Mouse (Mus musculus) heart, embryonic 16.5 days (tissue): ENCODE measurements around the gene Fuz. TPM values are rescaled to one million over a fixed set of nuclear protein-coding genes. Genes with fewer than 3 reads are reported as not detected.

Source experiments
- ATAC-seq: fragments of 200-750 bp; cut with Nextera tagmentation; replicated peaks from 2 replicates; pipeline ENCODE4 v1.8.0; 2017; ENCODE audit warnings: moderate number of reproducible peaks; ENCODE audit not compliant: insufficient read depth, low FRiP score; ENCODE audit errors: extremely low read depth
- H3K27ac ChIP-seq: fragments of 300-500 bp; sonication (generic); 2 replicates; pipeline ENCODE4 v1.5.1; 2014; ENCODE audit warnings: mild to moderate bottlenecking, low read length, control low read depth, moderate library complexity
- H3K27me3 ChIP-seq: fragments of 300-500 bp; sonication (generic); 2 replicates; pipeline ENCODE4 v1.6.1; 2014; ENCODE audit warnings: low read length, mixed read lengths; ENCODE audit not compliant: control insufficient read depth, insufficient read depth
- H3K36me3 ChIP-seq: fragments of 300-500 bp; sonication (generic); 2 replicates; pipeline ENCODE4 v1.6.1; 2014; ENCODE audit not compliant: control insufficient read depth, insufficient read depth
- H3K4me1 ChIP-seq: fragments of 300-500 bp; sonication (generic); 2 replicates; pipeline ENCODE4 v1.6.1; 2014; ENCODE audit warnings: low read length, mixed read lengths; ENCODE audit not compliant: control insufficient read depth, insufficient read depth
- H3K4me2 ChIP-seq: fragments of 300-500 bp; sonication (generic); 2 replicates; pipeline ENCODE4 v1.6.1; 2014; ENCODE audit warnings: low read depth, mild to moderate bottlenecking, control low read depth, low read length
- H3K4me3 ChIP-seq: fragments of 300-500 bp; sonication (generic); 2 replicates; pipeline ENCODE4 v1.5.1; 2014; ENCODE audit warnings: mild to moderate bottlenecking, control low read depth, low read length
- H3K9ac ChIP-seq: fragments of 300-500 bp; sonication (generic); 2 replicates; pipeline ENCODE4 v1.6.1; 2014; ENCODE audit warnings: low read length, control low read depth
- H3K9me3 ChIP-seq: fragments of 300-500 bp; sonication (generic); replicated peaks from 2 replicates; pipeline ENCODE4 v1.6.1; 2016; ENCODE audit warnings: low read length; ENCODE audit not compliant: control insufficient read depth
- WGBS: fragments of 180-500 bp; shearing (Covaris S2); extraction: QIAGEN DNeasy Blood & Tissue Kit; methylation state at CpG from one replicate; pipeline ENCODE4 v1.1.7; 2014; 5-methylcytosine and 5-hydroxymethylcytosine counted together
- polyA plus RNA-seq: library from polyadenylated mRNA; unstranded; fragments of >200 nt; fragmentation: Nextera tagmentation; extraction: Ambion mirVana; gene quantifications from 2 replicates; pipeline ENCODE4 v1.2.1, GENCODE M21; 2015

Gene Fuz
- polyA plus RNA-seq, 1 experiment from 2014 or later: 16.0 TPM

- no peak overlapping the region for H3K4me2 ChIP-seq
- H3K4me1 ChIP-seq: no peaks in the 10 kb centered on the region
- no peak overlapping the region for H3K4me3 ChIP-seq
- 72% methylated on average over 15 of the region's 15 CpGs for WGBS
- H3K27ac ChIP-seq: no peak overlapping the region
- peaks cover 42% of the 10 kb centered on the region for H3K36me3 ChIP-seq
- H3K9ac ChIP-seq: no peak overlapping the region
- no peaks in the 10 kb centered on the region for H3K9me3 ChIP-seq
- ATAC-seq: no peak
- no peaks in the 10 kb centered on the region for H3K27me3 ChIP-seq
Measured at GRCm38 (mm10) chr7:44908706-44909476, 13.0 kb downstream of the Fuz start.

- no peak overlapping the region for H3K4me2 ChIP-seq
- H3K36me3 ChIP-seq: peaks cover 10% of the 10 kb centered on the region
- no peak for ATAC-seq
- H3K27me3 ChIP-seq: no peaks in the 10 kb centered on the region
- no peak overlapping the region for H3K27ac ChIP-seq
- peaks cover 10% of the 10 kb centered on the region; the same call in 1 of the 2 replicates for H3K4me1 ChIP-seq
- H3K9me3 ChIP-seq: no peaks in the 10 kb centered on the region
- H3K4me3 ChIP-seq: no peak overlapping the region
- H3K9ac ChIP-seq: no peak overlapping the region
- 75% methylated on average over 2 of the region's 2 CpGs for WGBS
Measured at GRCm38 (mm10) chr7:44914396-44914795, 18.5 kb downstream of the Fuz start.

GRCm38 (mm10) chr7:44915314-44915713 is 19.4 kb downstream of the Fuz start:
- ATAC-seq: no peak
- Histone ChIP-seq H3K9ac (no peak overlapping the region), H3K4me2 (no peak overlapping the region), H3K4me1 (peaks cover 10% of the 10 kb centered on the region; the same call in 1 of the 2 replicates), H3K27ac (no peak overlapping the region), H3K36me3 (peaks cover 10% of the 10 kb centered on the region), H3K4me3 (no peak overlapping the region), H3K9me3 (no peaks in the 10 kb centered on the region), H3K27me3 (no peaks in the 10 kb centered on the region)
- 88% methylated on average over 9 of the region's 9 CpGs for WGBS

DNA sequence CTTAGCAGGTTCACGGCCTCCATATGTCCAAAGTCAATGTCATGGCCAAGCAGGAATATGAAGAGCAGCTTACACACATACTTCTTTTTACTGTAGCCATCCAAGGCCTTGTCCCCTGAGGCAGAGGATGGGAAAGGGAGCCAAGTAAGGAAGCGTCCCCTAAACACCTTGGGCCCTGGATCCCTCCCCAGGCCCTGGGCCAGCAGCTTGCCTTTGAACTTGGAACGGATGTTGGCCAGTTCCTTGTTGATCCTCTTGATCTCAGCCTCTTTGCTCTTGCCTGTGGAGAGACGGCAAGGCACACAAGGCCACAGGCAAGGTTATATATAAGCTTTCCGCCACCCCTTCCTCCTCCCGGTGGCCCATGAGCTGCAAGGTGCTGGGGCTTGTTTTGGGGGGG is 20.3 kb downstream of the Fuz start:
- Histone ChIP-seq H3K4me3 (no peak overlapping the region), H3K4me1 (peaks cover 10% of the 10 kb centered on the region; the same call in 1 of the 2 replicates), H3K4me2 (no peak overlapping the region), H3K27me3 (no peaks in the 10 kb centered on the region), H3K27ac (no peak overlapping the region), H3K36me3 (peaks cover 8% of the 10 kb centered on the region), H3K9me3 (no peaks in the 10 kb centered on the region), H3K9ac (no peak overlapping the region)
- 84% methylated on average over 6 of the region's 6 CpGs for WGBS
- no peak for ATAC-seq

DNA sequence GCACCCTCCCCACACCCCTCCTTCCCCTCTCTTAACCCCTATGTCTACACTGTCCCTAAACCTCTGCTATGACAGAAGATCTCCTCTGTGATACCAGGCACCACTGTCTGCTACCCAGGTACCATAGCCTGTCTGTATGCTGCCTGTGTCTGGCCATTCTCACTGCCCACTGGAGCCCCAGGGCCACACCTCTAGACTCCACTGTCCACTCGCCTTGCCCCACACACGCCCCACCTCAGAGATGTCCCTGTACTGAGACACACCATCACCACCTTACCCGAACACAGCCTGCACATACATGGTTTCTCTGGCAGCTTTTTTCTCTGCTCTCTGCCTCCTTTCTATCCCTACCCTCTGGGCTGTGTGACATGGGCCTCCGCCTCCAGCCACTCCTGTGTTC is 21.0 kb downstream of the Fuz start:
- Histone ChIP-seq H3K4me1 (peaks cover 10% of the 10 kb centered on the region; the same call in 1 of the 2 replicates), H3K4me3 (no peak overlapping the region), H3K27me3 (no peaks in the 10 kb centered on the region), H3K4me2 (no peak overlapping the region), H3K27ac (no peak overlapping the region), H3K9me3 (no peaks in the 10 kb centered on the region), H3K9ac (no peak overlapping the region), H3K36me3 (peaks cover 7% of the 10 kb centered on the region)
- WGBS: 83% methylated on average over 4 of the region's 4 CpGs
- no peak for ATAC-seq

- H3K9me3 ChIP-seq: no peaks in the 10 kb centered on the region
- H3K27ac ChIP-seq: no peak overlapping the region
- WGBS: 53% methylated on average over 3 of the region's 3 CpGs
- H3K4me3 ChIP-seq: no peak overlapping the region
- no peak overlapping the region for H3K4me2 ChIP-seq
- no peak for ATAC-seq
- no peaks in the 10 kb centered on the region for H3K27me3 ChIP-seq
- peaks cover 10% of the 10 kb centered on the region for H3K36me3 ChIP-seq
- H3K4me1 ChIP-seq: peaks cover 10% of the 10 kb centered on the region; the same call in 1 of the 2 replicates
- no peak overlapping the region for H3K9ac ChIP-seq
Measured at GRCm38 (mm10) chr7:44918219-44918618, 22.3 kb downstream of the Fuz start.

GRCm38 (mm10) chr7:44919127-44919526 is 23.2 kb downstream of the Fuz start:
- Histone ChIP-seq H3K4me3 (no peak overlapping the region), H3K36me3 (peaks cover 16% of the 10 kb centered on the region)
- WGBS: 90% methylated on average over 5 of the region's 5 CpGs

DNA sequence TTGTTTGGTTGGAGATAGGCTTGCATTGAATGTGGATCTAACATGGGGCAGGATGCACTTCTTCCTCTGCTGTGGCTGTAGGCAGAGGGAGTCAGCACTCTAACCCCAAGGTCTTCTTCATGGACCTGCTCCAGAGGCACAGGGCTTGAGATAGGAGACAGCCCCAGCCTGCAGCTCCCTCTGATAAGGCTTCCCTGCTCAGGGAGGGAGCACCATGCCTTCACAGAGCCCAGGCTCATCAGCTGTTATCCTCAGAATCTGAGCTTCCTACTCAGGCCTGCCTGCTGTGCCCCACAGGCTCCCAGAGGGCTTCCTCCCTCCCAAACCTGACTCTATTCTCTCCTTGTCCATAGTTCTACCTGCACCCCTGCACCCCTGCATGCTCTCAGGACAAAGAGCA is 26.7 kb downstream of the Fuz start:
- Histone ChIP-seq H3K9ac (no peak overlapping the region), H3K27me3 (no peaks in the 10 kb centered on the region), H3K4me1 (peaks cover 6% of the 10 kb centered on the region), H3K4me2 (no peak overlapping the region), H3K9me3 (no peaks in the 10 kb centered on the region), H3K4me3 (no peak overlapping the region), H3K27ac (no peak overlapping the region), H3K36me3 (peaks cover 27% of the 10 kb centered on the region)
- no peak for ATAC-seq

More at GRCm38 (mm10) chr7:44919127-44919526, 23.2 kb downstream of the Fuz start:
- no peak overlapping the region for H3K27ac ChIP-seq
- no peaks in the 10 kb centered on the region for H3K9me3 ChIP-seq
- no peaks in the 10 kb centered on the region for H3K27me3 ChIP-seq
- H3K9ac ChIP-seq: no peak overlapping the region
- H3K4me2 ChIP-seq: no peak overlapping the region
- no peak for ATAC-seq
- H3K4me1 ChIP-seq: peaks cover 10% of the 10 kb centered on the region; the same call in 1 of the 2 replicates

DNA sequence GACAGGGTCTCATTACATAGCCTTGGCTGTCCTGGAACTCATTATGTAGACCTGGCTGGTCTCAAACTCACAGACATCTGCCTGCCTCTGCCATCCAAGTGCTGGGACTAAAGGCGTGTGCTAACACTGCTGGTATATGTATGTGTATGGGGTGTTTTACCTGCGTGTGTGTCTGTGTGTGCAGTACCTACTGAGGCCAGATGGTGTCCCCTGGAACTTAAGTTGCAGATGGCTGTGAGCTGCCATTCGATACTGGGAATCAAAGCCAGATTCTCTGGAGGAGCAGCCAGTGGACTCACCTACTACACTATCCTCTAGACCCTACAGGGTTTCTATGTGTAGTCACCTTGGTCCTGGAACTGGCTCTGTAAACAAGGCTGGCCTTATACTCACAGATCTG is 29.6 kb downstream of the Fuz start:
- Histone ChIP-seq H3K36me3 (peaks cover 27% of the 10 kb centered on the region), H3K9me3 (no peaks in the 10 kb centered on the region), H3K27ac (no peak overlapping the region), H3K4me2 (no peak overlapping the region), H3K4me1 (peaks cover 14% of the 10 kb centered on the region), H3K27me3 (no peaks in the 10 kb centered on the region), H3K9ac (no peak overlapping the region), H3K4me3 (no peak overlapping the region)
- WGBS: 76% methylated on average over 3 of the region's 3 CpGs
- no peak for ATAC-seq
